Mouse (Mus musculus): ENCODE measurements around the gene Serinc5. TPM values are rescaled to one million over a fixed set of nuclear protein-coding genes. Genes with fewer than 3 reads are reported as not detected.

Serinc5 gene
- polyA plus RNA-seq, 1 experiment from 2014 or later: 10.6 TPM

GRCm38 (mm10) chr13:92626725-92627124, 15.8 kb downstream of the Serinc5 start:
- peaks cover 7% of the 10 kb centered on the region for H3K4me1 ChIP-seq
- no peak overlapping the region for H3K27ac ChIP-seq (replicated peaks)
- 92% methylated on average over 5 of the region's 5 CpGs for WGBS
- H3K36me3 ChIP-seq: peaks cover 39% of the 10 kb centered on the region
- 0 out of 2 replicates have a peak, but pooled peaks cover 2% of the 10 kb centered on the region for H3K9me3 ChIP-seq (replicated peaks)
- H3K27me3 ChIP-seq (ENCODE audit: low read depth, poor library complexity, severe bottlenecking): no peaks in the 10 kb centered on the region
- no peak overlapping the region for H3K4me3 ChIP-seq
- DNase-seq (ENCODE audit: low spot score): no peak

DNA sequence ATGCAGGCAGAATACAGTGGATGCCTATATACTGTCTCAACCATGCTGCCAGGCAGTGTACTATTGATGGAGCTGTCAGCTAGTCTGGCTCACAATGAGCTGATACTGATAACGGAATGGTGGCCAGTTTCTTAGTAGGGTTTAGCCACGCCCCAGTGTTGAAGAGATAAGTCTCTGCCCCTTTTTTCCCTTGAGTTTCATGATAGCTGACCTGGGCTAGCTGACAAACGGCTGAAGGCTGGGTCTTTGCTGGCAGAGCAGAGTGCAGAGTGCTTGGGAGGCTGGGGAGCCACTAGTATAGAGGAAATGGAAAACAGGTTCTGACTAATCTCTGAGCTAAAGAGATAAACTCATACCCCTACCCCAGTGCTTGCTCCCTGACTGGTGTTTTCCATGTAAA, 18.6 kb downstream of the Serinc5 start:
- Histone ChIP-seq H3K27ac (replicated peaks) (no peak overlapping the region), H3K36me3 (peaks cover 39% of the 10 kb centered on the region), H3K27me3 (ENCODE audit: low read depth, poor library complexity, severe bottlenecking) (no peaks in the 10 kb centered on the region), H3K4me1 (peaks cover 33% of the 10 kb centered on the region), H3K4me3 (no peak overlapping the region), H3K9me3 (replicated peaks) (0 out of 2 replicates have a peak, but pooled peaks cover 2% of the 10 kb centered on the region)
- no peak for DNase-seq (ENCODE audit: low spot score)
- WGBS: 85% methylated on average over 3 of the region's 3 CpGs

- DNase-seq (ENCODE audit: low spot score): peak; percentile 10
- Histone ChIP-seq H3K27ac (replicated peaks) (0 out of 2 replicates have a peak overlapping the region, but pooled peaks have one; percentile 38), H3K36me3 (peaks cover 26% of the 10 kb centered on the region), H3K4me3 (no peak overlapping the region), H3K27me3 (ENCODE audit: low read depth, poor library complexity, severe bottlenecking) (no peaks in the 10 kb centered on the region), H3K4me1 (peaks cover 50% of the 10 kb centered on the region), H3K9me3 (replicated peaks) (0 out of 2 replicates have a peak, but pooled peaks cover 2% of the 10 kb centered on the region)
- WGBS: 82% methylated on average over 4 of the region's 4 CpGs
These were observed 20.6 kb downstream of the Serinc5 start for GRCm38 (mm10) chr13:92631450-92631849.

- Histone ChIP-seq H3K4me1 (peaks cover 61% of the 10 kb centered on the region), H3K36me3 (peaks cover 15% of the 10 kb centered on the region), H3K9me3 (replicated peaks) (0 out of 2 replicates have a peak, but pooled peaks cover 2% of the 10 kb centered on the region), H3K4me3 (no peak overlapping the region), H3K27ac (replicated peaks) (peak overlapping the region; percentile 46; the same call in 1 of the 2 replicates), H3K27me3 (ENCODE audit: low read depth, poor library complexity, severe bottlenecking) (no peaks in the 10 kb centered on the region)
- no peak for DNase-seq (ENCODE audit: low spot score)
- WGBS: 55% methylated on average over 4 of the region's 4 CpGs
These were observed 21.7 kb downstream of the Serinc5 start for GRCm38 (mm10) chr13:92632550-92632949.

DNA sequence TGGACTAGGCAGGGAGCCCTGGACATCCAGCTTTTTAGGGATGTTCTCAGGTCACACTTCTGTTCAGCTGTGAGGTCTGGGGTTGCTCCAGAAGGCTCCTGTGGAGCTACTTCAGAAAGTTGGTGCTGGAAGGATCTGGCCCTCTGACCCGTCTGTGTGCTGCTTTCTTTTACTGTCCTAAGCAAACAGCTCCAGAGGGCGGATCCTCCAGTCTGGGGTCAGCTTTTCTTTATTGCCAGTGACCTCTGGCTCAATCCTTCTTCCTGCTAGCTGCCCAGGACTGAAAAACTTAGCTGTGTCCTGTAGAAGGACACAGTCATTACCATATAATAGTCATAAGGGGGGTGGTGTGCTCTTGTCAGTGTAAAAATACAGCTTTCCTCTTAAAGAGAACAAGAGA, 24.1 kb downstream of the Serinc5 start:
- H3K4me1 ChIP-seq: peaks cover 61% of the 10 kb centered on the region
- 0 out of 2 replicates have a peak, but pooled peaks cover 2% of the 10 kb centered on the region for H3K36me3 ChIP-seq
- WGBS: 8% methylated on average over 2 of the region's 2 CpGs
- H3K27me3 ChIP-seq (ENCODE audit: low read depth, poor library complexity, severe bottlenecking): no peaks in the 10 kb centered on the region
- no peak overlapping the region for H3K4me3 ChIP-seq
- peak; percentile 47 for DNase-seq (ENCODE audit: low spot score)
- 0 out of 2 replicates have a peak, but pooled peaks cover 1% of the 10 kb centered on the region for H3K9me3 ChIP-seq (replicated peaks)
- H3K27ac ChIP-seq (replicated peaks): peak overlapping the region; percentile 42; the same call in 1 of the 2 replicates

- WGBS: 78% methylated on average over 6 of the region's 6 CpGs
- DNase-seq (ENCODE audit: low spot score): no peak
These were observed 25.5 kb downstream of the Serinc5 start for GRCm38 (mm10) chr13:92636226-92636909.

GRCm38 (mm10) chr13:92636910-92637275, 26.0 kb downstream of the Serinc5 start:
- peaks cover 59% of the 10 kb centered on the region for H3K4me1 ChIP-seq
- no peaks in the 10 kb centered on the region for H3K27me3 ChIP-seq (ENCODE audit: low read depth, poor library complexity, severe bottlenecking)
- no peaks in the 10 kb centered on the region for H3K9me3 ChIP-seq (replicated peaks)
- WGBS: 6% methylated on average over 7 of the region's 7 CpGs
- DNase-seq (ENCODE audit: low spot score): peak; percentile 67
- no peaks in the 10 kb centered on the region for H3K36me3 ChIP-seq
- H3K27ac ChIP-seq (replicated peaks): peak overlapping the region; percentile 83
- H3K4me3 ChIP-seq: no peak overlapping the region

More at GRCm38 (mm10) chr13:92636226-92636909, 25.5 kb downstream of the Serinc5 start:
- no peaks in the 10 kb centered on the region for H3K27me3 ChIP-seq (ENCODE audit: low read depth, poor library complexity, severe bottlenecking)
- H3K9me3 ChIP-seq (replicated peaks): no peaks in the 10 kb centered on the region
- H3K27ac ChIP-seq (replicated peaks): peak overlapping the region; percentile 83
- H3K36me3 ChIP-seq: no peaks in the 10 kb centered on the region
- peaks cover 60% of the 10 kb centered on the region for H3K4me1 ChIP-seq
- H3K4me3 ChIP-seq: no peak overlapping the region

DNA sequence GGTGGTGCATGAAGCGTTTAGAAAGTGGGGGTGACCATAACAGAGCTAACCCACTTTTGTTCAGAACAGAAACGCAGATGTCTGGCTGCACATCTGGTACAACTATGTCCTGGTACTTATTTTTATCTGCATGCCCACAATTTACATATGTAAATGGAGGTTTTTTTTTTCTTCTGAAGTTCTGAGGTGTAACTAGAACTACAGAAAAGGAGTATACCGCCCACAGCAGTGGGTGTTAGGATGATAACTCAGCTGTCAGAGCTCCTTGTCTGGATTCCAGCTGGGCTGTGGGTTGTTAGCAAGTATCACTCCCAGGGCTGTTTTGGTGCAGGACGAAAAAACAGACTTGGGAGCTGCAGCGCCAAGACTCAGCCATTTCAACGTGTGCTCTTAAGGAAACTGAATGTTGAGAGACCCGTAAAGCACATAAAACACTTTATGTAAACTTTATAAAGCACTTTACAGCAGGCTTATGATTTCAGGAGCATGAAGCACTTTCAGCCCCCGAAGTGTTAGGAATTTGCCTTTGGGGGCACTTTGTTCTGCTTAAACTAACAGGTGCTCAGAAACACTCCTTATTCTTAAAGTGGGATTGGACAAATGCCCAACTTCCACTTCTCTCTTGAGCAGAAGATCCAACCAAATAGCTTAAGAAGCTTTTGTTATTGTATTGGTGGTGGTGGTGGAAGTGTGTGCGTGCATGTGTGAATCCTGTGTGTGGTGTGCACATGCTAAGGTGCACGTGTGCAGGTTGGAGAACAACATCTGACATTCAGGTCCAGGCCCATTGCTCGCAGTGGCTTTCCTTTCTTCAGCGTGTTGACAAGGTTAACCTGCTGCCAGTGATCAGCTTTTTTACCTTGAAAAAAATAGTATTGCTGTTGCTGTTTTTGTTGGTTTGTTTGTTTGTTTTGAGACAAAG, 28.5 kb downstream of the Serinc5 start:
- Histone ChIP-seq H3K4me1 (peaks cover 37% of the 10 kb centered on the region), H3K36me3 (no peaks in the 10 kb centered on the region), H3K27me3 (ENCODE audit: low read depth, poor library complexity, severe bottlenecking) (no peaks in the 10 kb centered on the region), H3K4me3 (no peak overlapping the region), H3K9me3 (replicated peaks) (no peaks in the 10 kb centered on the region), H3K27ac (replicated peaks) (no peak overlapping the region)
- 83% methylated on average over 12 of the region's 12 CpGs for WGBS
- DNase-seq (ENCODE audit: low spot score): no peak

- H3K4me3 ChIP-seq: no peak overlapping the region
- no peak for DNase-seq (ENCODE audit: low spot score)
- no peak overlapping the region for H3K27ac ChIP-seq (replicated peaks)
- H3K9me3 ChIP-seq (replicated peaks): no peaks in the 10 kb centered on the region
- no peaks in the 10 kb centered on the region for H3K36me3 ChIP-seq
- no peaks in the 10 kb centered on the region for H3K27me3 ChIP-seq (ENCODE audit: low read depth, poor library complexity, severe bottlenecking)
- H3K4me1 ChIP-seq: peaks cover 7% of the 10 kb centered on the region; the same call in 1 of the 2 replicates
- WGBS: 83% methylated on average over 3 of the region's 3 CpGs
These were observed 33.3 kb downstream of the Serinc5 start for GRCm38 (mm10) chr13:92644199-92644598.

GRCm38 (mm10) chr13:92644753-92645152, 33.9 kb downstream of the Serinc5 start:
- no peaks in the 10 kb centered on the region for H3K27me3 ChIP-seq (ENCODE audit: low read depth, poor library complexity, severe bottlenecking)
- H3K9me3 ChIP-seq (replicated peaks): no peaks in the 10 kb centered on the region
- no peak for DNase-seq (ENCODE audit: low spot score)
- no peaks in the 10 kb centered on the region for H3K36me3 ChIP-seq
- H3K4me1 ChIP-seq: peaks cover 7% of the 10 kb centered on the region; the same call in 1 of the 2 replicates
- 55% methylated on average over 6 of the region's 6 CpGs for WGBS
- H3K27ac ChIP-seq (replicated peaks): no peak overlapping the region
- no peak overlapping the region for H3K4me3 ChIP-seq

DNA sequence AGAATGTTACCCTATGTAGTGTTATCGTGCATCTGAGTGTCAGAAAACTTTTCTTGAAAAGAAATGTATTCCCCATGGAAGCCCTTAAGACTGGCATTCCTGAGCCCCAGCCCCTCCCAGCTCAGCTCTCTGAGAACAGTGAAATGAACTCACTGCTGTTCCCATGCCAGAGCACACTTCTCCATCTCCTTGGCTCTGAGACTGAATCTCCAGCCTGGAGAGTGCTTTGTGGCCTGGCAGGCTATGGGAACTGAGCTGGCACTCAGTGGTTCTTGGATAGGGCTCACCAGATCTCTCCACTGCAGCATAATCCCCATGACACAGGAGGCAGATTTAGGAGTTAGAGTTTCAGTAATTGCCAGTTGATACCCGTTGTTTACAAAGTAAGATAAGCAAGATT, 36.8 kb downstream of the Serinc5 start:
- 88% methylated on average over 2 of the region's 2 CpGs for WGBS
- 0 out of 2 replicates have a peak, but pooled peaks cover 4% of the 10 kb centered on the region for H3K4me1 ChIP-seq
- H3K36me3 ChIP-seq: no peaks in the 10 kb centered on the region

GRCm38 (mm10) chr13:92649111-92649510, 38.2 kb downstream of the Serinc5 start:
- Histone ChIP-seq H3K36me3 (no peaks in the 10 kb centered on the region), H3K9me3 (replicated peaks) (no peaks in the 10 kb centered on the region), H3K4me1 (peaks cover 13% of the 10 kb centered on the region), H3K4me3 (no peak overlapping the region), H3K27ac (replicated peaks) (no peak overlapping the region), H3K27me3 (ENCODE audit: low read depth, poor library complexity, severe bottlenecking) (no peaks in the 10 kb centered on the region)
- DNase-seq (ENCODE audit: low spot score): no peak
- WGBS: 87% methylated on average over 10 of the region's 10 CpGs

More for the DNA sequence above, 36.8 kb downstream of the Serinc5 start:
- Histone ChIP-seq H3K9me3 (replicated peaks) (no peaks in the 10 kb centered on the region), H3K27me3 (ENCODE audit: low read depth, poor library complexity, severe bottlenecking) (no peaks in the 10 kb centered on the region), H3K4me3 (no peak overlapping the region), H3K27ac (replicated peaks) (no peak overlapping the region)
- DNase-seq (ENCODE audit: low spot score): no peak
